Mouse (Mus musculus): ENCODE results near the gene Itpkb. TPM values are rescaled to one million over a fixed set of nuclear protein-coding genes. Genes with fewer than 3 reads are reported as not detected.
"Not testable (repeated sequence)": the region's sequence is repeated elsewhere in the genome, so short reads cannot be mapped to it uniquely, and the experiment has no call there.

Gene Itpkb
- total RNA-seq, 2 experiments from 2014 or later, result 43.3 to 46.1 TPM

DNA sequence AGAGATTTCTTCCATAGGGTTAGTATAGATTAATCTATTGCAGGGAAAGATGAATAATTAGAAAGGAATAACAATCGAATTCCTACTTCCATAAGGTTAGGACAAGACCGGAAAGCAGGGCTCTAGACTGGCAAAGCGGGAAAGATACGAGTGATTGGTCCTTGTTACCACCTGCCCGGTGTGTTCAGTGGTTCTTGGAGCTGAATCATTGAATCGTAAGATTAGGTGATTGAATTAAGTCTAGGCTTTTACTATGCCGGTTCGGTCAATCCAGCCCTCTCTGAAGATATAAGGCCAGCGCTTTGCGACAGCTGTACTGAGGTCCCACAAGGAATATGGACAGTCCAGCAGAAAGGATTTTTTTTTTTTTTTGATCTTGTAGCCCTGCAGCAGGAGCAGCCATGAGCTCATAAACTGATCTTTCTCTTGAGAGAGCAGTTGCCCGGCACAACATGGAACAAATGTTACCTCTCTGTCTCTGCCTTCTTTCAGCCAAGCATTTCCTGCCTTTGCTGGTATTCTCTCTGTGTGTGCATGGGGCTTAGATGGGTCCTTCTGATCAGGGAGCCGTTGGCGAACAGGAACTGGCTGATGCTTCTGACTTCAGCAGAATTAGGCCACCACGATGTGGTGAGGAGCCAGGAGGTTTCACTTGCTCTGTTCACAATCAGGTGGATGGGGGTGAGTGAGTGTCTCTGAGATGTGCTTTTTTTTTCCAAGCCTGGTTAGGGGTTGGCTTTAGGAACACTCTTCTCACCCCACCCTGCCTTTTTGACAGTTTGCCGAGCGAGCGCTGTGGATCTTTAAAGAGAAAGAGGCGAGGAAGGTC, 35.9 kb downstream of the Itpkb start:
- no peak for DNase-seq (ENCODE audit: low spot score in 2 of 2)

DNA sequence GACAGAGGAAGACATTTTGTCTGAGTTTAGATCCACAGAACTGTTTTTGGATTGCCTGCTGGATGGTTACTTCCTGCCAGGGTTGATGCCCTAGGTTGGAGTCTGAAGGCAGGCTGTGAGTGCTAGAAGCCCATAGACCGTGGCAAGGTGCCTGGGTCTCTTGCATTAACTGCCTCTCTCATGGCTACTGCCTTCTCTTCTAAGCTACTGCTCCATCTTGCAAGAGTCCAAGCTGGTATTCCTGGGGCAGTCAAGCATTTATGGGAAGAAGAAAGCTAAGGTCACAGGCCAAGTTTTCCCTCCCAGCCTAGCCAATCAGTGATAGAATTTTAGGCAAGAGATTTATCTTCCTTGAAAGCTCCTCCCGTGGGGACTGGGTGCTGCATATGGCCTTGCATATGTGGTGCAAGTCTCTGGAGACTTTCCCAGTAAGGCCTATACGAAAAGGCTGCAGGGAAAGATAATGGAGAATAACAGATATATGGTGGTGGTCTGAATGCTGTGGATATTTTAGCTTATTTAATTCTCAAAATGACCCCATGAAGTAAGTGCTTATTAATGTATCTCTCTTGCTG, 36.8 kb downstream of the Itpkb start:
- no peak for DNase-seq (ENCODE audit: low spot score in 2 of 2)

DNA sequence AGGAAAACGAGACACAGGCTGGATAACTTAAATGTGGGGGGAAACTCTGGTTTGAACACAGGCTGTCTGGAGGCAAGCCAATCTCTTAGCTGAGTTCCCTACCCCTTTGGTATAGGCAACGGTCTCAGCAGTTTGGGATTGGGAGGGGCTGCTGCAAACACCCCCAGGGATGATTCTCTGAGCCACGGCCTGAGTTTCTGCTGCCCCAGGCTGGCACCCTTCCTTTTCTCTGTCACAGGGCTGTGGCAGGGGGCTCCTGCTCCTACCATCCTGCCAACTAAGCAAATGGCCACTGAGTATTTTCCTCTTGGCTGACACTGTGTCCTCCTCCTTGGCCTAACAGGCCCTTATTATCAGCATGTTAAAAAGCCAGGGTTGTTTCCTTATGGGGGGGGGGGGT, 37.3 kb downstream of the Itpkb start:
- DNase-seq (ENCODE audit: low spot score in 2 of 2), result no peak

DNA sequence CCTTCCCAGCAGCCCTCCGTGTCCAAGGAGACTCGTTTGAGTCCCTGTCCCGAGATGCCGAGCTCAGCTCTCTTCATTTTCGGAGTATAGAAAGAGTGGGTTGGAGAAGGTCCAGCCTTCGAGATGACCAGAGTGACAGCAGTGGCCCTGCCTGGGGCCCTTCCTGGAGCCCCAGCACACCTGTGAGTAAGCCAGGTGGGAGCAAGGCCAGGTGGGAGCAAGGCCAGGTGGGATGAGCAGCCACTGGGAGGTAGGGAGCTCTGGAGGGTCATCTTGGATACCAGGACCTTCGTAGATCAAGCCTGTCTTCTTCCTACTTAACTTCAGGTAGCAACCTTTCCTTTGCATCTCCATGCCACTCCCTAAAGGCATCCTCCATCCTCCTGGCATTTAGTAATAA, 37.8 kb downstream of the Itpkb start:
- no peak for DNase-seq (ENCODE audit: low spot score in 2 of 2)

DNA sequence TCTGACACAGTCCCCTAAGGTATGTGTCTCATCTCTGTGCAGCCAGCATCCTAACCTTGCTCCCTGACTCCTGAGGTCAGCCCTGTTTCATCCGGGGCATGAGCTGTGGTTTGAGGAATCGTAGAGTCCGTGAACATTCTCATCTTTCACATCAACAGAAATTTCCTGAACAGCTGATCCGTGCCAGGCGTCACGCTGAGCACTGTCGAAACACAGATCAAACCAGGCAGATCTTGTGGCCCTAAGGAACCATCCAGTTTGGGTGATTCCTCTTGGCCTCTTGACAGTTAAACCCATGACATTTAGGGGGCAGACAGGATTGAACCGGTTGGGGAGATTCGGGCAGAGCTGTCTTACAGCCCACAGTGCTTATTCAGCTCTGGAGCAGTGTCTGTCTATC, 38.4 kb downstream of the Itpkb start:
- DNase-seq (ENCODE audit: low spot score in 2 of 2), result no peak

DNA sequence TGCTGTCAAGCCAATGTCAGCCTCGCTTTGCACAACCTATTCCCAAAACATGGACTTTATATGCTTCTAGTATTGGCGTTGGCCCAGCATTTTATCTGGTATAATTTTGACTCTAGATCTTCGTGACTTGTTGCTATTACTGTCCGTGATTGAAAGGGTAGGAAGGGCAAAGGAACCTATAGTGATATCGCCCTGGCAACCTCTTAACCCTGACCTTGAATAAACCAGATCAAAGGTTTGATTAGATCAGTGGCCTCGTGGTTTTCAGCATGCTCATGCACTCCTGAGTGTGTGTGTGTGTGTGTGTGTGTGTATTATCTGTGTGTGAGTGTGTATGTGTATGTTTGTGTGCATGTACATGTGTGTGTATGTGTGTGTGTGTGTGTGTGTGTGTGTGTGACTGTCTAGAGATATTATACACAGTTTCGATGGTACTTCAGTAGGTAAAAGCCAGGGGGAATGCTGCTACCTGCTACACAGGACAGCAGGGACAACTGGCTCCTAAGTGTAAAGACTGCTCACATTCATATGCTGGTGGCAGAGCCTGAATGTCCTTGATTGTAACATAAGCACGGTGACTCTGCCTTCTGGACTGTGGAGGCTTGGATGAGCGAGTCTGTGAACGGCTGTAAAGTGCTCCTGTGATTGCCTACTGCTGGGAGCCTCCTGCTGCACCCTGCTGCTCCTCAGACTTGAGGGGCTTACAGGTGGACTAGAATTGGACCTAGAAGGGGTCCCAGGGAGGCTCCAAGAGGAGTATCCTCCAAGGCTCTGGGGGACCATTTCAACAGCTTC, 40.8 kb downstream of the Itpkb start:
- no peak for DNase-seq (ENCODE audit: low spot score in 2 of 2)

DNA sequence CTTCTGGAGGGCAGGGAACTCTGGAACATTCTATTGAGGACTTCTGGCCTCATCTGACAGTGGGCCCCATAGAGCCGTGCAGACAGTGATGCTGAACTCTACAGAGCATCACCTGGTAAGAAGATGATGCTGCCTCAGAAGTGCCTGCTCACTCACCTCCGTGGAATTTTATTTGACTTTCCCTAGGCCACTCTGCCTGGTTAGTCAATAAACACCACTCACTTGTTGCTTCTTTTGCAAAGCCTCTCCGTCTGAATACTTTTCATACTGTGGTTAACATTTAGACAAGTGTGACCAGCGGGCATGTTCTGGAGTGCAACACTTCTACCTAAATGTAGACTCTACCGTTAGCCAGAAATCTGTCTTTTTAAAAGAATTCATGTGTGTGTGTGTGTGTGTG, 42.0 kb downstream of the Itpkb start:
- DNase-seq (ENCODE audit: low spot score in 2 of 2), result not testable (repeated sequence)

DNA sequence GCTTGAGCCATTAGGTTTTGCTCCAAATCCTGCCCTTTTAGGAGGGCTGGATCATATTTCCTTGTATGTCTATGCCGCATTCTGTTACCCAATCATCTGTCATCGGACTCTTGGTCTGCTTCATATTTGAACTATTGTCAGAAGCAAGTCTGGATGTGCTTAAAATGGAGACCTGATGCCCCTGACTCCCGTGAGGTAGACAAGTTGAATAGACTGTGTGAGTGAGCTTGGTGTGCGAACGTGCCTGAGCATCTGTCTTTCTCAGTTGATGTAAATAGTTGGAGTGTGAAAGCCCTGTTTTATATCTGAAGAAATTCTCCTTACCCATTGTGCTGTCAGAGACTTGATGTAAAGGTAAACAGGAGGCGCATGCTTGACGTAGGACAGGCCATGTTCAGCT, 46.3 kb downstream of the Itpkb start:
- DNase-seq (ENCODE audit: low spot score in 2 of 2), result no peak

DNA sequence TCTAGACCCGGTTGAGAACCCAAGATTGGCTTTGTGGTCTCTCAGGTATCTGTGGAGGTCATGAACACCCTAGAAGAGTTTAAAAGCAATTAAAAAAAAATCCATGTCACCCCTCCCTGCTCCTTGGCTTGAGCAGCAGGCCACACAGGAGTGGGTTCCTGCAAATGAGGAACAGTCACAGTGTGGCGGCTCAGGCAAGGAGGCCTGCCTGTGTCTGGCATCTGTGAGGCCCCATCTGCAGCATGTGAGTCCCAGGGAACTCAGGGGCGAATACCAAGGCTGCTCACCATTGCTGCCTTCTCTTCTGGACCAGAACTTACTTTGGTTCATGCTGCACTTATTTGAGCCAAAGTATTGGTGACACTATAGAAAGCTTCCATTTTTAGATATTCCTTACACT, 49.3 kb downstream of the Itpkb start:
- DNase-seq (ENCODE audit: low spot score in 2 of 2), result no peak

DNA sequence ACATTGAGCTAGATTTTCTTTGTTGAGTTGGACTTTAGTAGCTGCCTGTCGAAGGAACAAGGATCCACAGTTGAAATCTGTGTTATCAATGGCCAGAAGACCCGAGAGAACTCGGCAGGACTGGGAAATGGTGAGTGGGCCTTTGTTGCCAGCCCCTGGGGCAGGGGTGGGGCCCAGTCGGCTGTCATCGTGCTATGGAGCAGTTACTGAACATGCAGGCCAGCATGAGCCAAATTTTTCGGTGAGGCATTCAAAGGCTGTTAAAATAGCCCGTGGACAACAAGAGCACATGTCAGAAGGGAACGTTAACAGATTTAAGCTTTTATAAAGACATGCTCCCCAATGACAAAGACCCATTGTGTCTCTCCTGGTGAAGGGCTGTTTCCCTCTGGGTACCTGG, 52.1 kb downstream of the Itpkb start:
- DNase-seq (ENCODE audit: low spot score in 2 of 2), result no peak

DNA sequence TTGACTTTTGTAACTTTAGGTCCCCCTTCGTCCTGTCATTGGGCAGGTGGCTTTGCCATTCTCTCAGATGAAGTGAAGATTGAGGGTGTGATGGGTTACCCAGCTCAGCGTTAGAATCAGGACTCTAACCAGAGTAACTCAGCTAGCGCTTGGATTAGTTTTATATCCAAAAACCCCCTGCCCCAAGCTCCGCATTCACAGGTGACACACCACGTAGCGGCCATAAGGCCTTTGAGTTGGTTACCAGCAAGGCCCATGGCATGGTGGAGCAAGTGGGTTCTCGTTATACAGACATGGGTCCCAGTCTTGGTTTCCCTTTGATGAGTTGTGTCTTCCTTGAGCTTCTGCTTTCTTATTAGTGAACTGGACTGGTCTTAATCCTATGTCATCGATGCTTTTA, 53.6 kb downstream of the Itpkb start:
- no peak for DNase-seq (ENCODE audit: low spot score in 2 of 2)

DNA sequence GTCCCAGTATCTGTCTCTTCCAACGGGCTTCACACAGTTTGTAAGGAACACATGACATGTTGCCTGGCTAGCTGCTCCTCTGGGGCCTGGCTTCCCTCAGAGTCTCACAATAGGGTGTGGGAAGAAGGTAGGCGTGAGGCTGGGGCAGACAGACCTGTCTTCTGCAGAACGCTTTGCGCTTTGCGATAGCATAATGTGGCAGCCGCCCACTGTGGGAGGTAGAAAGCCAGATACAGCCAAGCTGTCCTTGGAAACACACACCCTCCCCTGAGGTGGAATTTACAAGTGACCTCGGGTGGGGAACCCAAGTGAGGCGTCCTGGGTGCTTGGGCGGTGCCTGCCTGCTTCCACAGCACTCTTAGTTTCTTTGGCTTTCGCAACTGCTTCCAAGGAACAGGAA, 54.2 kb downstream of the Itpkb start:
- no peak for DNase-seq (ENCODE audit: low spot score in 2 of 2)

DNA sequence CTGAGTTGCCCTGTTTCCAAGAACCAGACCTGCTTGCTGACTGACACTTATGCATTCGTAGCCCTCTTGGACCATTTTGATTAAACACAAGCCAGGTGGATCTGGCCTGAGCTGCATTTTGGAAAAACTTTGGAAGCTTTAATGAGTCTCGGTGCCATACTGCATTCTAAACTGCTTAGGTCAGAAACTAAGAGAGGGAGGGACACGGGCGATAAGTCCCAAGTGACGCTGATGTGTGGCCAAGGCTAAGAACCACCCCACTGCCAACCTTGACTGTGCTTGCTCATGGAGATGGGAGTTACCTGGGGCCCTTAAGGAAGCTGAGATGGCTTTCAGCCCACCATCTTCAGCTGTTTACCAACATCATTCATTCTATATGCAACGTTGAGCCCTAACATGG, 55.0 kb downstream of the Itpkb start:
- no peak for DNase-seq (ENCODE audit: low spot score in 2 of 2)

DNA sequence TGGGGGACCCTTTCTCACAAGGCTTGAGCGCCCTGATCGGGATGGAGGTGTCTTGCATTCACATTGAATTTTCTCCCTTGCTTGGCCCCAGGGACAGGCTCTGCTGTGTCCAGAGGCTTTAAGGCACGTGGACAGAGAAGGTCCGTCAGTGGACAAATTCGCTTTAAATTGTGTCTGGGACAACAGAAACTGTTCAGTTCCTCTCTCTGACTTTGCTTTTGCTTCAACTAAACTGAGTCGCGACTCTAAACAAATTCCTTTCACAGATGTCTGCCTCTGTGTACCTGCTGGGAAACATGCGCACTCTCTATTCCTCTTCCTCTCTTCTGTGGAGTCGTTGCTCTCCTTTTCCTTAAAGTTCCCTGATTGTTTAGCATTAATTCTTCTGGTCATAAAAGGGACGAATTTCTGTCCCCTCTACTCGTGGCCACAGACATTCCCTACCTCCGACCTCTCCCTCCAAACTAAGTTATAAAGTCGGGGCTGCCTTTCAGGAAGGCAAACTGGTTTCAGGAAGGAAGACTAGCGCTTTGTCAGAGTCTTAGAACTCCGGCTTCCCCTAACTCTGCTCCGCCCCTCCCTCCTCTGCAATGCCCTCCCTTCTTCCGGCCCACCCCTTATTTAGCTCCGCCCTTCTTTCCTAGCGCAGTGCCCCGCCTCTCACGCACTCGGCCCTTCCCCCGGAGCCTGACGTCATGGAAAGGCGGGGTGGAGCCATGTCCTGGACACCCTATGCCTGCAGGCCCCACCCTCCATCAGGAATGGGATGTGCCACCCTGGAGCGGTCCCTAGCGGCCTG, 56.9 kb downstream of the Itpkb start:
- peak; percentile 96 to 98 for DNase-seq (ENCODE audit: low spot score in 2 of 2)

DNA sequence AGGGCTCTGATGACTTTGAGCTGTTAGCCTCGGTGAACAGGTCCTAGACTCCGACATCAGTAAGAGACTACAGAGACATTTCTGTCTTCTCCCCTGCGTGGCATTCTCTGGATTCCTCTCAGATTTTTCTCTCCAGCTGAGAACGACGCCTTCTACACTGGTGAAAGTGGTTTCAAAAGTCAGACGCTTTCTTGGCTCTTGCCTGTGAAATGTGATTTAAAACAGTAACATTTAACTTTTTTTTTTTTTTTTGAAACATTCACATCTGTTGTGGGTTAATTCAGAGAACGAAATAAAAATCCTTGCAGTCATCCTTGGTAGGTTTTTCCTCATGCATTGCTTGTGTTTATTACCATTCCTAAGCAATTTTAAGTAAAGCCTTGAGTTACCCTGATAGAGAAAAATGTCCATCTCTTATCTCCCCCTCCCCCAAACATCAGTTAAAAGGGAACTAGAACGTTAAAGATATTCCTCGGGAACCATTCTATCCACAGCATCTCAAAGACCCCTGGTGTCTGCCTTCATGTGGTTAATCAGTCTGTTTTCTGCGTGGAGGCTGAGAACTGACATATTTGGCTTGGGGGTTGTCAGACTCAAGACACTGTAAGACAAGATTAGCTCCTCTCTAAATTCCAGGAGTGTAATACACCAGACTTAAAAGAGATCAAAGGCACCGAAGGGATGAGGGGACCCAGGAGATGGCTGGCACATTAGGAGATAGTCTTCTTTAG, 57.6 kb downstream of the Itpkb start:
- no peak for DNase-seq (ENCODE audit: low spot score in 2 of 2)

DNA sequence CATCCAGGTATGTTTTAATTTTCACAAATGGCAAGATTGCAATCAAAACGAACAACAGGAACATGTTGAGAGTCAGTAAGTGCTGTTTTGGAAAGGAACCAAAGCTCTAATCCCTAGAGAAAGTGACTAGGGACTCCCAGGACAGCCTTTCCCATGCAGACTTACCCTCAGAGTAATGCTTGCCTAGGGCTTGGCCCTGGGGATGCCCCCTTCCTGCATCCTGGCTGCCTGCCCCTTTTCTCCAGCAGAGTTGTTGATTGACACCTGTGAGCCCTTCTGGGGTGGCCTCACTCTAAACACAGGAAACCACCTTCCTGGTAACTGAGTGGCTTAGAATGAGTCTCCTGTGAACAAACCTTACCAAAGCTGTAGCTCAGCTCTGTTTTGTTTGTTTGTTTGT, 58.2 kb downstream of the Itpkb start:
- no peak for DNase-seq (ENCODE audit: low spot score in 2 of 2)

DNA sequence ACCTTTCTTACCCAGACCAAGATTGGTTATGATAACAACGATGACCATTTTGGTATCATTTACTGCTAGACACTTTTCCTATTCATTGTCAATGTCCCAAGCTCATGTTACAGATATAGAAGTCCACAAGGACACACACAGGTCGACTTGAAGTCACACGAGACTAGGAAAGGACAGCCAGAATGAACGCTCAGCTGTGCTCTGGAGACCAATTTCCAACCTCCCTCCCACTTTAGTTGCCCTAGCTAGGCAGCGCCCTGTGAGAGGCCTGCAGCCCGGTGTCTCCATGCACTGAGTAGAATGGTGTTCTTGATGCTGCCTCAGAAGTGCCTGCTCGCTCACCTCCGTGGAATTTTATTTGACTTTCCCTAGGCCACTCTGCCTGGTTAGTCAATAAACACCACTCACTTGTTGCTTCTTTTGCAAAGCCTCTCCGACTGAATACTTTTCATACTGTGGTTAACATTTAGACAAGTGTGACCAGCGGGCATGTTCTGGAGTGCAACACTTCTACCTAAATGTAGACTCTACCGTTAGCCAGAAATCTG, 59.0 kb downstream of the Itpkb start:
- not testable (repeated sequence) for DNase-seq (ENCODE audit: low spot score in 2 of 2)

DNA sequence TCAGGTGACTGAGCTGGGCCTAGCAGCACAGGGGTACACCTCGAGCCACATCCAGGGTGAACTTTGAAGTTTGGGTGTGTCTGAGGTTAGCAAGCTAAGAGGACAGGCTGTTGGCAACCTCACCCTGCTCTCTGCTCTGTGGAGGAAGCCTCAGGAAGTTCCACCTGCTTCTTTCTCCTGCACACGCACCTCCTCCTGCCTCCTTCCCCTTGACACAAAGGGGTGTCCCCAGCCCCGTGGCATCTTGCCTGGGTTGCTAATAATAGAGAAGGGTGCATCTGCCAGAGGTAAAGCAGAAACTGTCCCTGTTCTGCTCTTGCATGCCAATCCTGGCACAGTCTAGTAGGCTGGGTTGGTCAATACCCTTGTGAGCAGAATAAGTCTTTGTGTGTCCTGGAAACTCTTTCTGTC, 60.0 kb downstream of the Itpkb start:
- DNase-seq (ENCODE audit: low spot score in 2 of 2), result no peak

DNA sequence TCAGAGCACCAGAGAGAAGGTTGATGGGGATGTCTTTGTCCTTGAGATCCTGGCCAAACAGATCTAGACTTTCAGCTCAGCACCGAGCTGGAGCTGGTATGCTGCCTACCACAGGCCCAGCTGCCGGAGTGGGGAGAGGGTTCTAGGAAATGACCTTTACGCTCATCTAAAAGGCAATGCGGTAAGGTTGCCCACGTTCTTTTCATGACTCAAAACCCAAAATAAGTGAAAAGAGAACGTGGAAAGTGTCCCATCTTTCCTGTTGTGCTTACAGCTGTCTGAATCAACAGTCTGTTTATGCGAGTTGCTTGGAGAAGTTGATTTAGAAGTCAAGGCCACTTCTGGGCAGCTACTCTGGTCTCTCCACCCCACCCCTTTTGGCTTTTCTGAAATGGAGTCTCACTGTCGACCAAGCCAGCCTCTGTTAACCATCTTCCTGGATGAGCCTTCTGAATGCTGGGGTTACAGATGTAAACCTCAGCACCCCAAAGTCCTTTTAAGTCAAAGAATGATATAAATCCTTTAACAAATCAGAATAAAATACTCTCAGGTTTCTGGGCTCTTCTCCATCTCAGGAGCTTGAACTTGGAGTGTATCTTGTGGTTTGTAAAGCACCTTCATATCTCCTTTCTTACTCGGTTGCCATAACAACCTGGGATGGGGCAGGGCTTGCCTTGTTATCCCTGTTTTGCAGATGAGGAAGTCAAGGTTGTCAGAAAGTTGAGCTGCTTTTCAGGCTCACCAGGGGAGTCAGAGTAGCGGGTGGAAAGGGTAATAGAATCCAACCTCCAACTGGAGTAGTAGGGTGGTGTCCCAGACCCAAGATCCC, 60.7 kb downstream of the Itpkb start:
- DNase-seq (ENCODE audit: low spot score in 2 of 2), result no peak

DNA sequence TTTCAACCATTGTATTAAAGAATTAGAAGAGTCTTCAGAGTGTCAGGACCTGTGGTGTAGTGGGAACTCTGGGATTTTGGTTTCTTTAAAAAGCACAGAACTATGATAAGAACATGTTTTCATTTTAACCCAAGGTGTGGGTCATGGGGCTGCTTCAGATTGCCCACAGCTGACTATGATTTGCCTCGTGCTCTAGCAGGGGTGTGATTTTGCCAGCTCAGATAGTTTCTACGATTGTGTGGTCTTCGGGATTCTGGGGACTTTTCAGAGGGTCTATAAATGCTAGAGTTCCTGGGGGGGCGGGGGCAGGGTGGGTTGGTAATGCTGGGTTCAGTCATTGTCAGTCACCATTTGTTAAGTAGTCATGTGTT, 61.3 kb downstream of the Itpkb start:
- no peak for DNase-seq (ENCODE audit: low spot score in 2 of 2)
